Mouse (Mus musculus) colon, adult 2 months (tissue): Measurements from ENCODE around the gene Msx2. TPM values are rescaled to one million over a fixed set of nuclear protein-coding genes. Genes with fewer than 3 reads are reported as not detected.

Experiments
- polyA plus RNA-seq: library from polyadenylated mRNA; depleted of rRNA; stranded (reverse); fragments of >200 nt; gene quantifications from 2 replicates; pipeline ENCODE4 v1.2.3, GENCODE M21; 2012; rRNA removed

The Msx2 gene
- polyA plus RNA-seq, result not detected in 2 replicates

GRCm38 (mm10) chr13:53472614-53473124 is at the start of gene Msx2:
TSS of gene Msx2 (minus strand) at chr13:53473074.

Other genes with a start within 250 kb of the Msx2 start
- gene Ror2, start 186.9 kb downstream of the Msx2 start, polyA plus RNA-seq, result 19.9 and 21.4 TPM in 2 replicates
- gene Sptlc1, start 95.7 kb downstream of the Msx2 start, polyA plus RNA-seq, result 17.7 and 19.6 TPM in 2 replicates